Mouse (Mus musculus) midbrain, embryonic 16.5 days (tissue): Measurements from ENCODE around the gene Lifr. TPM values are rescaled to one million over a fixed set of nuclear protein-coding genes. Genes with fewer than 3 reads are reported as not detected.

Experiments used
- ATAC-seq: fragments of 200-750 bp; cut with Nextera tagmentation; 2 replicates; pipeline ENCODE4 v1.8.0; 2017; ENCODE audit warnings: moderate TSS enrichment
- H3K27ac ChIP-seq: fragments of 300-500 bp; sonication (generic); 2 replicates; pipeline ENCODE4 v1.5.1; 2014; ENCODE audit warnings: mild to moderate bottlenecking, low read length, mixed read lengths
- H3K27me3 ChIP-seq: fragments of 300-500 bp; sonication (generic); 2 replicates; pipeline ENCODE4 v1.6.1; 2014; ENCODE audit warnings: low read depth, low read length, mixed read lengths; ENCODE audit not compliant: control insufficient read depth, insufficient read depth
- H3K36me3 ChIP-seq: fragments of 300-500 bp; sonication (generic); 2 replicates; pipeline ENCODE4 v1.6.1; 2014; ENCODE audit warnings: mild to moderate bottlenecking, low read length, moderate library complexity, mixed read lengths; ENCODE audit not compliant: control insufficient read depth, insufficient read depth
- H3K4me1 ChIP-seq: fragments of 300-500 bp; sonication (generic); 2 replicates; pipeline ENCODE4 v1.6.1; 2014; ENCODE audit warnings: mild to moderate bottlenecking, low read length, mixed read lengths; ENCODE audit not compliant: control insufficient read depth, insufficient read depth
- H3K4me2 ChIP-seq: fragments of 300-500 bp; sonication (generic); 2 replicates; pipeline ENCODE4 v1.6.1; 2014; ENCODE audit warnings: mild to moderate bottlenecking, low read length, mixed read lengths
- H3K4me3 ChIP-seq: fragments of 300-500 bp; sonication (generic); 2 replicates; pipeline ENCODE4 v1.5.1; 2014; ENCODE audit warnings: low read depth, mild to moderate bottlenecking, low read length, moderate library complexity, mixed read lengths
- H3K9ac ChIP-seq: fragments of 300-500 bp; sonication (generic); 2 replicates; pipeline ENCODE4 v1.6.1; 2014; ENCODE audit warnings: low read depth, low read length, mixed read lengths
- H3K9me3 ChIP-seq: fragments of 300-500 bp; sonication (generic); replicated peaks from 2 replicates; pipeline ENCODE4 v1.6.1; 2014; ENCODE audit warnings: mild to moderate bottlenecking, low read length, mixed read lengths; ENCODE audit not compliant: control insufficient read depth, poor library complexity, severe bottlenecking
- WGBS: fragments of 180-500 bp; shearing (Covaris S2); extraction: QIAGEN DNeasy Blood & Tissue Kit; methylation state at CpG from one replicate; pipeline ENCODE4 v1.1.7; 2014; 5-methylcytosine and 5-hydroxymethylcytosine counted together
- polyA plus RNA-seq: library from polyadenylated mRNA; unstranded; fragments of >200 nt; fragmentation: Nextera tagmentation; extraction: Ambion mirVana; gene quantifications from 2 replicates; pipeline ENCODE4 v1.2.1, GENCODE M21; 2015

The Lifr gene
- polyA plus RNA-seq, 1 experiment from 2014 or later = 9.5 TPM

DNA sequence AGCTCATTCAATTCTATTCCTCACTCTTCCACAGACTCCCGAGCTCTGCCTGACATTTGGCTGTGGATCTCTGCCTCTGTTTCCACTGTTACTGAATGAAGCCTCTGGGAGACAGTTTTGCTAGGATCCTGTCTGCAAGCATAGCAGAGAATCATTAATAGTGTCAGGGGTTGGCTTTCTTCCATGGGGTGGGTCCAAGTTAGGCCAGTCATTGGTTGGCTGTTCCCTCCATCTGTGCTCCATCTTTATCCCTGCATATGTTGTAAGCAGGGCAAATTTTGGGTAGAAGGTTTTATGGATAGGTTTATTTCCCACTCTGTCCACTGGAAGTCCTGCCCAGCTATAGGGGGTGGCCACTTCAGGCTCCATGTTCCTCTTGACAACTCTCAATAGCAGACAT is 9.0 kb downstream of the Lifr start:
- 82% methylated on average over 1 of the region's 1 CpGs for WGBS

DNA sequence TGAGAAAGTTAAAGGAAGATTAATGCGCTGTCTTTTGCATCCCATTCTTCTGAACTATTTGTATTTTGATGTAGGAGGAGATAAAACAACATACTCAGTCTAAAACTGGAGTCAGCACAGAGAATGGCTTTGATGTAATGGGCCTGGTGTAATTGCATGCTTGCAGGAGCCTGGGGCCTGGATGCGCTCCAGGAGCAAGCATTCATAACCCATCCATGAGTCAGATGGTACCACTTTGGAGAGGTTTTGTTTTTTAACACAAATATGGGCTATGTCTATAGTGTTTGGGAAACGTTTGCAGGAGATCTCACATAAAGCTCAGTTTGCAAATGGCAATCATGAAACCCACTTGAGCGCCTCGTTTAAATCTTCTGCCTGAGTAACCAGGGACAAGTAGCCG is 9.8 kb downstream of the Lifr start:
- Histone ChIP-seq H3K36me3 (no peaks in the 10 kb centered on the region), H3K4me1 (no peaks in the 10 kb centered on the region), H3K27ac (no peak overlapping the region), H3K4me3 (no peak overlapping the region), H3K4me2 (no peak overlapping the region), H3K27me3 (no peaks in the 10 kb centered on the region), H3K9me3 (no peaks in the 10 kb centered on the region), H3K9ac (no peak overlapping the region)
- ATAC-seq = no peak
- whole genome bisulfite sequencing = 76% methylated on average over 6 of the region's 6 CpGs

More for the DNA sequence above, 9.0 kb downstream of the Lifr start:
- no peak overlapping the region for H3K27ac ChIP-seq
- H3K9me3 ChIP-seq = no peaks in the 10 kb centered on the region
- H3K4me3 ChIP-seq = no peak overlapping the region
- no peaks in the 10 kb centered on the region for H3K27me3 ChIP-seq
- no peaks in the 10 kb centered on the region for H3K4me1 ChIP-seq
- H3K4me2 ChIP-seq = no peak overlapping the region
- ATAC-seq = no peak
- H3K36me3 ChIP-seq = no peaks in the 10 kb centered on the region
- H3K9ac ChIP-seq = no peak overlapping the region

DNA sequence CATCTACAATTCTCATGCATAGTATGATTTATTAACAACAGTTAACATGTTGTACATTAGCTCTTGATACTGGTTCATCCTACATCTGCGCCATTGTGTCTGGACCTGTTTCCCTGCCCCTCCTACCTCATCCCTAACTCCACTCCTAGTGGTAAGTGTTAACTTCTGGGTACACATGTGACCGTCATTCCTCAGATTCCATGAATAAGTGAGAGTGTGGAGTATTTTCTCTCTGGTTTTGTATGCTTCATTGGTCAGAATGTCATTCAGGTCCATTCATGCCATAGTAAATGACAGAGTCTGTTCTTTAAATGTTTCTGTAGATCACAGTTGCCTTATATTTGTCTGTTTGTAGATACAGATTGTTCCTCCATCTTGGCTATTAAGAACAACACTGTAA is 12.6 kb downstream of the Lifr start:
- Histone ChIP-seq H3K4me2 (no peak overlapping the region), H3K4me1 (no peaks in the 10 kb centered on the region), H3K9me3 (no peaks in the 10 kb centered on the region), H3K4me3 (no peak overlapping the region), H3K9ac (no peak overlapping the region), H3K36me3 (no peaks in the 10 kb centered on the region), H3K27ac (no peak overlapping the region), H3K27me3 (no peaks in the 10 kb centered on the region)
- no peak for ATAC-seq
- WGBS = 93% methylated on average over 2 of the region's 2 CpGs

DNA sequence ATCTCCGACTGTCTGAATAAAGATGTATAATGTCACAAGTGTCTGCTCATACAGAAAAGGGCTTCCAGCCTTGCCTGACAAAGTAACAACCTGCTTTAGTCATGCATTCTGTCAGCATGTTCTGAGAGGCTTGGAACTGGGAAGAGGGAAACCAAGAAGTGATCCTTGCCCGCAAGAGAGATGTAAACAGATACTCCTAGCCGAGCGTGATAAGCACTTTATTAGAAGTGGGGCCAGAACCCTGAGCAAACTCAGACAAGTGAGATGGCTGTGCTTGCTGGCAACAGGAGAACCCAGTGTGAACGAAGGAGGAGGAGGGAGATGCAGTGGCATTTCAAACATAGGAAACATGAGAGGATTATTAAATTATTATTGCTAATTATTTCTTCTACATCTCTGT is 14.8 kb downstream of the Lifr start:
- H3K36me3 ChIP-seq = no peaks in the 10 kb centered on the region
- no peak overlapping the region for H3K9ac ChIP-seq
- H3K9me3 ChIP-seq = no peaks in the 10 kb centered on the region
- H3K4me2 ChIP-seq = no peak overlapping the region
- no peaks in the 10 kb centered on the region for H3K27me3 ChIP-seq
- no peak for ATAC-seq
- H3K4me3 ChIP-seq = no peak overlapping the region
- H3K27ac ChIP-seq = no peak overlapping the region
- WGBS = 68% methylated on average over 5 of the region's 5 CpGs
- H3K4me1 ChIP-seq = no peaks in the 10 kb centered on the region

DNA sequence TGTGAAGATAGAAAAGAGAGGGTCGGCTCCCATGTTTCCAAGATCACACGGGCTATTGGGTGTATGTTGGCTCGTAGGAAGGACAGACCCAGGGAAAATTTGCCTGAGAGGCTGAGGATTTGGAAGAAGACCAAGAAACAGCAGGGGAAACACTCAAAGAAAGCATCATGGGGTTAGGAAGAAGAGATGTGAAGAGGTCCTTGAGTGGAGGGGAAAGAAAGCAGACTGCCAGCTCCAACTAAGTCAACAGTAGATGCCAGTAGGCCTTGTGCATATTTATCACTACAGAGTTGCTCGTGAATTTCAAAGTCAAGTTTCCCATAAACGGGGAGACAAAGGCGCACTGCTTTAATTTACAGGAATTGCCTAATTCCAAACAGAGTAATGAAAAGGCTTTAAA is 17.7 kb downstream of the Lifr start:
- Histone ChIP-seq H3K27me3 (no peaks in the 10 kb centered on the region), H3K4me2 (no peak overlapping the region), H3K4me1 (no peaks in the 10 kb centered on the region), H3K4me3 (no peak overlapping the region), H3K36me3 (no peaks in the 10 kb centered on the region), H3K27ac (no peak overlapping the region), H3K9ac (no peak overlapping the region), H3K9me3 (no peaks in the 10 kb centered on the region)
- ATAC-seq = no peak
- 83% methylated on average over 6 of the region's 6 CpGs for WGBS

DNA sequence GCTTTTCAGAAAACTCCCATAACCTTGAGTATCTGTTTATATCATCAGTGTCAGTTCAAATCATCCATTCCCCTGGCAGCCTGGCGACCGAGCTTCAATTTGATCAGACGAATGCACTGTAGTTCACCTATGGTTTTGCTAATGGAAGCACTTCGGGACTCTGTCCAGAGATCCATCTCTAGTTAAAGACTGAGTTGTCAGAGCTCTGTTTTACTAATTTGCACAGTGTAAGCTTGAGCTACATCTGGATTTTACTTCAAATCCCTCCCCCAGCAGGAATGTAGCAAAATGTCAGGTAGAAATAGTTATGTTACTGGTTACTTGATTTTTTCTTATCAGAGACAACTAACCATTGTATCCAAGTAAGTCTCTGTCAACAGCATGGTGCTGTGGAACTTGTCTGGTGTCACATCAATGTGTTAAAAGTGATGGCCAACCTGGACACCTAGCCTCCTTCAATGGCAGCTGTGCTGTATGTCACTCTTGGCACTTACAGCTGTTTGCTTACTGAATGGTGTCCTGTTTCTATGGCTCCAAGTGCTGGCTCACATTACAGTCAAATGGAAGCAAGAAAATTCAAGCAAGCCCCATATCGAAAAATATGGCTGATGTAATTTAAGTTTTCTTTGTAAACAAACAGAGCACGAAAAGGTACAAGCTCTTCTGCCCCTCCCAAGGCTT is 22.0 kb downstream of the Lifr start:
- no peaks in the 10 kb centered on the region for H3K4me1 ChIP-seq
- H3K4me3 ChIP-seq = no peak overlapping the region
- H3K36me3 ChIP-seq = no peaks in the 10 kb centered on the region
- H3K9me3 ChIP-seq = no peaks in the 10 kb centered on the region
- WGBS = 93% methylated on average over 6 of the region's 6 CpGs
- H3K27me3 ChIP-seq = no peaks in the 10 kb centered on the region
- no peak overlapping the region for H3K4me2 ChIP-seq
- no peak overlapping the region for H3K9ac ChIP-seq
- no peak for ATAC-seq
- H3K27ac ChIP-seq = no peak overlapping the region

DNA sequence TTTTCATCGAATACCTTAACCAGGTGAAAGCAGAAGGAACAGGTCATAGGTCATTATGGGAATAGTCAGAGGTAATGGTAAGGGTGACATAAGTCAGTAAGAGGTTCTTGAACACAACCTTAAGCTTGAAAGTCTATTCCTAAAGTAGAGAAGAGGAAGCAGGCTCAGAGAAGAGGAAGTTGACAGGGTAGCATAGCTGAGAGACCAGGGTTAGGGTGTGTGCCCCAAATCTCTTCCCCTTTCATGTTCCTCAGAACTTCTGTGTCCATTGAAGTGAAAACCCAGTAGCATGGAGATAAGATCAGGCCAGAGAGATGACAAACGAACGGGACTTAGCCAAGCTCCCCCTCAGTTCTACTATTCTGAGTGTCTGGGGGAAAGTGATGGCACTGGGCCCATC is 23.5 kb downstream of the Lifr start:
- Histone ChIP-seq H3K4me3 (no peak overlapping the region), H3K27me3 (no peaks in the 10 kb centered on the region), H3K27ac (no peak overlapping the region), H3K9ac (no peak overlapping the region), H3K4me1 (no peaks in the 10 kb centered on the region), H3K4me2 (no peak overlapping the region), H3K36me3 (no peaks in the 10 kb centered on the region), H3K9me3 (no peaks in the 10 kb centered on the region)
- 92% methylated on average over 3 of the region's 3 CpGs for WGBS
- no peak for ATAC-seq

DNA sequence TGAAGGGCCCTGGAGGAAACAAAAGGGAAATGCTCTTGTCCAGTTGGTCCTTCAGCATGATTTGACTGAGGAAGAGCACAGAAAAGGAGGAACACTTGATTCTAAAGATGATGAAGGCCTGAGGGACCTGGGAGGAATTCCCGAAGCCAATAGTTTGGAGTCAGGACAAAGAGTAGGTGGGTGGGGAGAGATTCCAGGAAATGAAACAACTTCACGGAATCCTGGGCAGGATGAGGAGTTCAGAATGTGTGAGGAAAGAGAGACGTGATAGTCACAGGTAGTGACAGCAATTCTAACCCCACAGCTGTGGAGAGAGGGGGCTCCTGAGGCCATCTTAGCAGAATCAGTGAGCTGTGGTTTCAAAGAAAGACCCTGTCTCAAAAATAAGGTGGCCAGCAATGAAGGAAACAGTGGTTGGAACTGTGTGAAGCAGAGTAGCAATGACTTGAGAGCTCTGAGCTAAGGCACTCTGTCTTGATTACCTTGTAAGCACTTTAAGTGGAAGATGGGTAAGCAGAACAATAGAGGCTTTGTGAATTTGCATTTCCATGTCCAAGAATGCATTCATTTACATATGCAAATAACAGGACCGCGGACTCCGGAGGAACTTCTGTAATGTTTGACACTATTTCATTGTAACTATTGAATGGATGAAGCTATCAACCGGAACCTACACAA is 25.1 kb downstream of the Lifr start:
- Histone ChIP-seq H3K27me3 (no peaks in the 10 kb centered on the region), H3K4me2 (no peak overlapping the region), H3K4me3 (no peak overlapping the region), H3K4me1 (no peaks in the 10 kb centered on the region), H3K9me3 (no peaks in the 10 kb centered on the region), H3K9ac (no peak overlapping the region), H3K27ac (no peak overlapping the region), H3K36me3 (no peaks in the 10 kb centered on the region)
- 46% methylated on average over 7 of the region's 7 CpGs for WGBS
- ATAC-seq = no peak

DNA sequence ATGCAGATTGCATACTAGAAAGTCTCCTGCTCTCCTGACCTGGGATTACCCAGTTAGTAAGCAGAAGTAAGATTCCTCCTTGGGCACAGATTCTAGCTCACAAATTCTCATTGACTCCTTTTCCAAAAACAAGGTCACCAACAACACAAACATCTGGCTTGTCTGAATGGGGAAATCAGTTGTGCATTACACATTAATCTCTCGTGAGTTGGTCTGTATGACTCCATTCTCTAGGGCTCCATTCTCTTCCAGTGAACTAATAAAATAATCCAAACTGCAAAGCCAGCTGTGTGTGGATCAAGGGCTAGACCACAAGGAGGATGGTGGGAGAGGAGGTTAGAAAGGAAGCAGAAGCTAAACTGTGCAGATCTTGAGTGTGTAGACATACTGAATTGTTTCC is 25.8 kb downstream of the Lifr start:
- no peaks in the 10 kb centered on the region for H3K4me1 ChIP-seq
- H3K9me3 ChIP-seq = no peaks in the 10 kb centered on the region
- 66% methylated on average over 1 of the region's 1 CpGs for WGBS
- H3K36me3 ChIP-seq = no peaks in the 10 kb centered on the region
- H3K4me3 ChIP-seq = no peak overlapping the region
- no peak for ATAC-seq
- no peak overlapping the region for H3K4me2 ChIP-seq
- H3K27ac ChIP-seq = no peak overlapping the region
- H3K9ac ChIP-seq = no peak overlapping the region
- H3K27me3 ChIP-seq = no peaks in the 10 kb centered on the region
